15 mouse cellular contexts compared by ENCODE assay signal in genomic region chr4:105192665-105193064, GRCm38 (mm10). TPM values are rescaled to one million over a fixed set of nuclear protein-coding genes. Genes with fewer than 3 reads are reported as not detected.
DNase-seq lines count a peak whose midpoint lies in the region; ATAC-seq and TF ChIP-seq lines count a peak whose summit lies in the region.
"Had no signal": no experiment of that assay in that cellular context is flagged by ENCODE, and none has a peak within 500 bp of the region (broad histone marks: within the 10 kb centered on the region; RNA-seq: fewer than 3 reads in every experiment).

No protein-coding gene starts in this region.

- no peak for TF ChIP-seq CTCF in heart, adult 2 months (IDR thresholded peaks at IDR 0.05)

- 36% methylated on average over 5 of the region's 5 CpGs for WGBS in heart, adult 2 months
- WGBS in lung, embryonic 15.5 days = 8% methylated on average over 5 of the region's 5 CpGs
- WGBS in embryonic facial prominence, embryonic 11.5 days = 20% methylated on average over 5 of the region's 5 CpGs
- 30% methylated on average over 5 of the region's 5 CpGs for WGBS in limb, embryonic 10.5 days

- peaks cover 4% of the 10 kb centered on the region for H3K79me2 ChIP-seq in heart, adult 2 months (replicated peaks; ENCODE audit: control insufficient read depth, insufficient read depth, low read length)

- H3K4me2 ChIP-seq in lung, embryonic 15.5 days = no peak overlapping the region
- H3K4me2 ChIP-seq in embryonic facial prominence, embryonic 11.5 days (ENCODE audit: low read depth, low read length) = no peak overlapping the region
- H3K4me2 ChIP-seq: midbrain, embryonic 15.5 days had no signal

- no peak for DNase-seq in heart, adult 2 months
- DNase-seq in heart, adult 9 months (ENCODE audit: low spot score in 2 of 2) = no peak
- no peak for DNase-seq in lung, postnatal 36 days
- DNase-seq in embryonic facial prominence, embryonic 11.5 days (ENCODE audit: low spot score) = peak; percentile 57
- DNase-seq in limb, embryonic 10.5 days (ENCODE audit: low spot score) = no peak
- DNase-seq in retina, embryonic 14.5 days (ENCODE audit: low spot score) = no peak
- DNase-seq in ovary, postnatal 10 days (ENCODE audit: low spot score) = no peak
- DNase-seq: adrenal gland, postnatal 10 days; cerebellum, postnatal 10 days; heart, adult 18-20 months; layer of hippocampus, adult 9-11 months; lung, adult 18-20 months had no signal

- ATAC-seq in lung, embryonic 15.5 days (ENCODE audit: borderline replicate concordance, extremely low read depth, low FRiP score, low TSS enrichment) = peak; percentile 62; the same call in 1 of the 2 replicates
- no peak for ATAC-seq in embryonic facial prominence, embryonic 11.5 days (replicated peaks; ENCODE audit: insufficient number of reproducible peaks, low FRiP score, low TSS enrichment, low read depth)
- ATAC-seq: midbrain, embryonic 15.5 days had no signal

- H3K9me3 ChIP-seq in lung, embryonic 15.5 days = no peaks in the 10 kb centered on the region
- no peaks in the 10 kb centered on the region for H3K9me3 ChIP-seq in embryonic facial prominence, embryonic 11.5 days (replicated peaks; ENCODE audit: control insufficient read depth, low read length)
- no peaks in the 10 kb centered on the region for H3K9me3 ChIP-seq in limb, embryonic 10.5 days (replicated peaks)
- H3K9me3 ChIP-seq: midbrain, embryonic 15.5 days had no signal

- H3K4me1 ChIP-seq in heart, adult 2 months (ENCODE audit: control insufficient read depth, insufficient read depth, low read length) = peaks cover 21% of the 10 kb centered on the region
- H3K4me1 ChIP-seq in lung, embryonic 15.5 days = peaks cover 59% of the 10 kb centered on the region
- H3K4me1 ChIP-seq in embryonic facial prominence, embryonic 11.5 days (ENCODE audit: control insufficient read depth, insufficient read depth, low read length) = no peaks in the 10 kb centered on the region; the same call in none of the 2 replicates
- H3K4me1 ChIP-seq in limb, embryonic 10.5 days = peaks cover 70% of the 10 kb centered on the region

- no peaks in the 10 kb centered on the region for H3K27me3 ChIP-seq in heart, adult 2 months (ENCODE audit: control insufficient read depth, insufficient read depth, low read length)
- H3K27me3 ChIP-seq in lung, embryonic 15.5 days = no peaks in the 10 kb centered on the region
- no peaks in the 10 kb centered on the region for H3K27me3 ChIP-seq in embryonic facial prominence, embryonic 11.5 days (ENCODE audit: control insufficient read depth, insufficient read depth, low read length)
- no peaks in the 10 kb centered on the region for H3K27me3 ChIP-seq in limb, embryonic 10.5 days (ENCODE audit: low read depth, poor library complexity, severe bottlenecking)
- H3K27me3 ChIP-seq: midbrain, embryonic 15.5 days had no signal

- TF ChIP-seq POLR2A in heart, adult 2 months (IDR thresholded peaks at IDR 0.05; ENCODE audit: insufficient read depth, low read depth, low read length) = no peak

- no peak overlapping the region for H3K9ac ChIP-seq in heart, adult 2 months (ENCODE audit: low read depth, low read length)
- no peak overlapping the region for H3K9ac ChIP-seq in lung, embryonic 15.5 days
- H3K9ac ChIP-seq in embryonic facial prominence, embryonic 11.5 days (replicated peaks; ENCODE audit: low read length) = no peak overlapping the region
- H3K9ac ChIP-seq: midbrain, embryonic 15.5 days had no signal

- TF ChIP-seq EP300 in heart, adult 2 months (IDR thresholded peaks at IDR 0.05; ENCODE audit: insufficient read depth, low read depth, low read length) = no peak

- intact Hi-C loops in heart, adult 2 months (cut with DNase I) = no loop called here

- H3K4me3 ChIP-seq in heart, adult 2 months = no peak overlapping the region
- no peak overlapping the region for H3K4me3 ChIP-seq in lung, embryonic 15.5 days
- H3K4me3 ChIP-seq in embryonic facial prominence, embryonic 11.5 days (ENCODE audit: low read depth, low read length) = no peak overlapping the region
- no peak overlapping the region for H3K4me3 ChIP-seq in limb, embryonic 10.5 days
- H3K4me3 ChIP-seq: midbrain, embryonic 15.5 days had no signal

- H3K36me3 ChIP-seq in heart, adult 2 months (ENCODE audit: control insufficient read depth, insufficient read depth, low read length) = peaks cover 53% of the 10 kb centered on the region
- peaks cover 20% of the 10 kb centered on the region for H3K36me3 ChIP-seq in lung, embryonic 15.5 days
- H3K36me3 ChIP-seq in embryonic facial prominence, embryonic 11.5 days (replicated peaks; ENCODE audit: control insufficient read depth, insufficient read depth, low read depth, low read length) = no peaks in the 10 kb centered on the region
- peaks cover 44% of the 10 kb centered on the region for H3K36me3 ChIP-seq in limb, embryonic 10.5 days
- H3K36me3 ChIP-seq: midbrain, embryonic 15.5 days had no signal

- H3K27ac ChIP-seq in heart, adult 2 months = peak overlapping the region; percentile 12; the same call in 1 of the 2 replicates
- peak overlapping the region; percentile 58; the same call in 1 of the 2 replicates for H3K27ac ChIP-seq in lung, embryonic 15.5 days
- H3K27ac ChIP-seq in embryonic facial prominence, embryonic 11.5 days (replicated peaks; ENCODE audit: low read depth, low read length) = no peak overlapping the region
- H3K27ac ChIP-seq in limb, embryonic 10.5 days = 0 out of 2 replicates have a peak overlapping the region, but pooled peaks have one; percentile 30
- H3K27ac ChIP-seq: midbrain, embryonic 15.5 days had no signal

RNA-seq across cellular contexts. Expression of gene Plpp3, which starts 35.5 kb away (rescaled TPM):
- 10 to 100 TPM; 64.8 to 74.0 TPM for total RNA-seq in heart, adult 2 months (2021)
- polyA plus RNA-seq in heart, adult 2 months (2012; rRNA removed) = 76.9 and 92.0 TPM in 2 replicates
- polyA plus RNA-seq in lung, embryonic 15.5 days (2015; fragmentation: Nextera tagmentation; extraction: Ambion mirVana) = 78.4 and 85.4 TPM in 2 replicates
- 73.5 and 79.3 TPM in 2 replicates for polyA plus RNA-seq in embryonic facial prominence, embryonic 11.5 days (2014; fragmentation: Nextera tagmentation; extraction: Ambion mirVana)
- polyA plus RNA-seq in limb, embryonic 10.5 days (2016; fragmentation: Nextera tagmentation; extraction: Ambion mirVana) = 58.9 and 75.2 TPM in 2 replicates
- total RNA-seq: MEL had no signal
